Mouse (Mus musculus) heart, adult 2 months (tissue): ENCODE data around the gene Agtpbp1.

Experiments used
- CTCF ChIP-seq: fragments of 200-600 bp; IDR thresholded peaks from 2 replicates; pipeline ENCODE4 v1.8.1; 2022; ENCODE audit warnings: antibody characterized with exemption, mild to moderate bottlenecking, moderate library complexity
- EP300 ChIP-seq: fragments of 200-500 bp; IDR thresholded peaks from 2 replicates; pipeline ENCODE4 v1.6.1; 2011; ENCODE audit warnings: low read depth, low read length, control low read depth; ENCODE audit not compliant: insufficient read depth
- POLR2A ChIP-seq: fragments of 200-500 bp; IDR thresholded peaks from 2 replicates; pipeline ENCODE4 v1.6.1; 2011; ENCODE audit warnings: mild to moderate bottlenecking, low read depth, low read length, control low read depth; ENCODE audit not compliant: insufficient read depth

- TF ChIP-seq CTCF (no peak), EP300 (no peak), POLR2A (no peak)
Observed at GRCm38 (mm10) chr13:59498191-59498590, 86.8 kb downstream of the Agtpbp1 start.
